Mouse (Mus musculus): ENCODE measurements at regions not wholly inside any gene's neighbourhood (a gene's known extent, or its start where the extent isn't known, plus 50 kb on each side); places are given as distances from the start of the nearest gene placed in this dataset.

DNA sequence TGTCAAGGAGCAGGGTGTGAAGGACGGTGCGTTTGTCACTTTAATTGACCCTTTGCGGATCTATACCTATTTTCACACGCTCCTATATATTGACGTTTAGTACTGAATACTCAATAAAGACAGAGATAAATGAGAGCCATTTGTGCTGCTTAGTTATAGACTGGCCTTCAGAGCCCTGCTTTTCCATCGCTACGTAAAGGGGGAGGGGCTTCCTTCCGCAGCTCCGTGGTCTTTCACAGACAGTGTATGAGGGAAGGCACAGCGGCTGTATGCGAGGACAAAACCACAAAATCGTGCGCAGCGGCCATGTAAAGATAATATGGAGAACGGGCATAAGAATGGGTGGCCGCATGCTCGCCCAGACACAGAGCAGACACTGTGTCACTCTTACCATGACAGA lies 58.4 kb upstream of the Pced1b start:
- no peak for DNase-seq (ENCODE audit: low spot score)

DNA sequence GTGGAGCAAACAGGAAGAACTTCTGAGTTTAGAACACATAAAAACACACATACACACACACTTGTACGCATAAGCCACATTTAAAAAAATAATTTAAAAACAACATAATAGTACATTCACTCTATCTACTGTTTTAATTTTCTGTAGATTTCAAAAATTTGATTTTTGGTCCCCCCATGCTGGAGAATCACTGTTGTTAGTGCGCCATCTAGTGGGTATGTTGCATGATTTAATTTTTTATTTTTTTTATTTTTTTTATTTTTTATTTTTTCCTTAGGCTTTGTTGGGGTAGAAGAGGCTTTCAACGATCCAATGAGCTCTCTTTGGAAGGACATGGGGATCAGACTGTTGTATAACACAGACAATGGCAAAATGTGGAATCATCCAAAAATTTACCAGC lies 59.1 kb upstream of the Pced1b start:
- no peak for DNase-seq (ENCODE audit: low spot score)

- DNase-seq (ENCODE audit: low spot score): peak; percentile 22
Observed at GRCm38 (mm10) chr15:97186034-97186433, 60.9 kb upstream of the Pced1b start.

- DNase-seq (ENCODE audit: low spot score): no peak
Observed at GRCm38 (mm10) chr15:97182617-97183038, 64.3 kb upstream of the Pced1b start.

GRCm38 (mm10) chr15:97180970-97181669 lies 65.8 kb upstream of the Pced1b start:
- no peak for DNase-seq (ENCODE audit: low spot score)

DNA sequence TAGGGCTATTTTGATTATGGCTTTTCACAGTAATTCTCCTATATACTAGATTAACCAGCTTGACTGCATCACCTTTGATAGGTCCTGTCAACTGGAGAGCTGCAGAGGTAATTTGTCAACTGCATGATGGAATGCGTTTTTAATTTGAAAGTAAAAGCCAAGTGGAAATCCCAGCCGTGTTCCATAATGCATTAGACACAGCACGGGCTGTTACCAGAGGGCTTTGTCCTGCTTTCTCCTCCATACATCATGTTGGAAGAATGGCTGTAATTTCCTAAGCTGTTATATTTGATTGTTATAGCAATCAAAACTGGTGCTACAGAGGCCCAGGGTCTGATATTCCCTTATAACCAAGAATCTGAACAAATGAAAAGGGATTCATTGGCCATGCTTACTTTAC lies 68.6 kb upstream of the Pced1b start:
- no peak for DNase-seq (ENCODE audit: low spot score)

DNA sequence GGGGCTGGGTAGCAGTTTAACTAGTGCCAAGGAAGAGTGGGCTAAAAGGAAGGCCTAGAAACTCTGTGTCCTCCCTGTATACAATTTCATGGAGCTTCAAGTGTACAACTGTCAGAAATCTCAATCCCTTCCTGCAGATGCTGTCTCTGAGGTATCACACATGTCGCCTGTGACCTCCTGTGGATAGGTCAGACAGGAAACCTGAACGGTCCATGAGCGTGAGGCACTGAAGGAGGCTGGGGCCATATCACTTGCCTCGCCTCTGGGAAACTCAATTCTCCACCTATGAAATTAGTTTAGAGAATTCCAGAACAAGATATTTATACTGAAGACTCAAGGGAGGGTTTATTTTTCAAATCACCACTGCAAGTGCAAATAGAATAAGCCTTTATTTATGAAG lies 69.1 kb upstream of the Pced1b start:
- no peak for DNase-seq (ENCODE audit: low spot score)

- DNase-seq (ENCODE audit: low spot score): no peak
Observed at GRCm38 (mm10) chr15:97174989-97175388, 71.9 kb upstream of the Pced1b start.

- DNase-seq (ENCODE audit: low spot score): no peak
Observed at GRCm38 (mm10) chr15:97173233-97173632, 73.7 kb upstream of the Pced1b start.

DNA sequence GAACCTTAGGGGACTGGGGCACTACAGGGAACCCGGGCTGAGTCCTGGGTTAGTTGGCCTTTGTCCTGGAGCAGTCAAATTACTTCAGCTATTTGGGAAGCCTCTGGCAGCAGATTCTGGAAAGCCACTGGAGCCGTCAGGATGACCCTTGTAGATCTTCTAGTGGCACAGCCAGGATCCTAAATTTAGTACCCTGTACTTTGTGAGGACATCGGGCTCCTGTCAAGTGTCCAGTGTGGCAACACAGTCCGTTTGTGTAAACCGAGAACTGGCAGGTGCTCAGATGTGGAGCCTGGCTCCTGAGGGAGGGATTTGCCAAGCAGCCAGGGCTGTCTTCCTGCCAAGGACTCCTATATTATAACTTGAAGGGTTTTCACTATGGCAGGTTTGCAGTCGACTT lies 76.8 kb upstream of the Pced1b start:
- no peak for DNase-seq (ENCODE audit: low spot score)

DNA sequence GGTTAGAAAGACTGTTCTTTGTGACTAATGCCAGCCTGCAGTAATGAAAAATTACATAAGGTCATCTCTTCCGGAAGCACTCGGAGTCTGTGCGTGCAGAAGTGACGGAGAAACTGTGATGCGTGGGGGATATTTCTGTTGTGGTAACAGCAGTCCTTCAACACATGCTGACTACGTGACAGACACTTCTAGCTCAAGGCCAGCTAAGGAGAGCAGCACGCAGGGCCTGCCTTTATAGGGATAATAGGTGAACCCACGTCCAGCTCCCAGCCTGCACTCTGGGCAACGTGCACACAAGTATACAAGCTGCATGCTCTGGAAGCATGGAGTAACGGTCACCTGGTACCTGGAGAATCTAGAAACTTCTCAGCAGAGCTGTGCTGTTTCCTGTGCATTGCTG lies 77.5 kb upstream of the Pced1b start:
- no peak for DNase-seq (ENCODE audit: low spot score)

GRCm38 (mm10) chr15:97167116-97167515 lies 79.8 kb upstream of the Pced1b start:
- DNase-seq (ENCODE audit: low spot score): no peak

- DNase-seq (ENCODE audit: low spot score): no peak
Observed at GRCm38 (mm10) chr15:97164616-97165015, 82.3 kb upstream of the Pced1b start.

DNA sequence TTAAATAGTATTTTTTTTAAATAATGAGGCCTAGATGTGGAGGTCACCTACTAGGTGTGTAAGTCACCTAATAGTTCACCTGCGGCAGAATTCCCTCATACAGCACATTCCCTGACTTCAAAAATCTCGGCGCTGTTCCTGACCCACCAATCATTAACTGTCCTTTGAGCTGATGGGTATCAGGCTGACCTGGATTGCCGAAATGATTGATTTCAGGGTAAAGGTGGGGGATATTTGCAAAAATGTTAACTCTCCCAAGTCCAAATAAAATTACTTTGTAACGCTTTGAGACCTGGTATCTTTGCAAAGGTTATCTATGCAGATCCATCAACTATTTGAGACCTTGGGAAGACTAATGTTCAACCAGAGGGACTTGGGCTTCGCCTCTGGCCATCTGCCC lies 82.9 kb upstream of the Pced1b start:
- DNase-seq (ENCODE audit: low spot score): no peak

DNA sequence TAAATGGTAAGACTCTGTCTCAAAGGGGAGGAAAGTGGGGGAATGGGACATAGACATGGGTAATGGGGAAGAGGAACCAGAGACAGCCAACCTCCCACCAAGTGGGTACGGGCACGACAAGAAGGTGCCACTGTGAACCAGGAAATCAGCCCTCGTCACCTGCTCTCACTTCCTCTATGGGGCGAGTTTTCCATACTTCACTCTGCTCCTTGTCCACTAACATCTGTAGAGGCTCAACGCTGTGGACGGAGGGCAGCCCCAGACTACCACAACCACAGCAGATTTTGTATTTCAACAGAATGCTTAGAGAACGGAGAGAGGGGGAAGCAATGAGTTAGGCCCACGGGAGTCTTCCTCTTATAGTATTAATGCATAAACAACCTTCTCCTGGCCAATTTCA lies 83.8 kb upstream of the Pced1b start:
- no peak for DNase-seq (ENCODE audit: low spot score)

- DNase-seq (ENCODE audit: low spot score): no peak
Observed at GRCm38 (mm10) chr15:97162305-97162704, 84.6 kb upstream of the Pced1b start.

GRCm38 (mm10) chr15:97161530-97161929 lies 85.4 kb upstream of the Pced1b start:
- DNase-seq (ENCODE audit: low spot score): no peak

DNA sequence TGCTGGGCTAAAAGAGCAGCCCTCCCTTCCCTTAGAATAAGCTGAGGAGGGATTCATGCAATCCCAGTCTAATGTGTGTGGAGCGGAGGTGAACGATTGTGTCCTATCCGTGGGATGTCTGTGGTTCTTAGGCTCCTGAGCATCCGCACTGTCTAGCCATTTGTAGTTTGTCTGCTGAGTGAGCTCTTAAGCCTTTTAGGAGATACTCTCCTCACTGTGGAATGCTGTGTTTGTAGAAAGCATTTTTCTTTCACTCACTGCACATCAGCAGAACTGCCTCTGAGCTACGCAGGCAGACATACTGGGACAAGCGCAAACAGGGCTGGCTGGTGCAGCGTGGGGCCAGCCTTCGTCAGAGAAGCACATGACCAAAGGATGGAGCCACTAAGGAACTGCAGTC lies 94.6 kb upstream of the Pced1b start:
- DNase-seq (ENCODE audit: low spot score): no peak

DNA sequence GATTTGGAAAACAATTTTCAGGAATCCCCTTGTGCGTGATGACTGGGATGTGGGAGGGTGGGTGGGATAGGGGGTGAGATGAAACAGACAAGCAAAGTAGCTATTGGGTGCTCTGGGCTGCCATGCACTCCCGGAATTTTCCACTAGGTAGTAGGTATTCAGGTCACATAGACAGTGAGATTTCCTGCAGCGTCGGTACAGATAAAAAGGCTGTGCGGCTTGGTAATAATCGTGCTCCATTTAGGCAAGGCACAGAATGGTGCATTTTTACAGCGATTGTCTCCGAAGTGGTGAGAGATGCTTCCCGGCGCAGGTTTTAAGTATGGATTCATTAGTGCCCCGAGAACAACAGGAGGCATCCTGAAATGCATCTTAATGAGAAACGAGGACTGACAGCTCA lies 95.1 kb upstream of the Pced1b start:
- no peak for DNase-seq (ENCODE audit: low spot score)

- DNase-seq (ENCODE audit: low spot score): no peak
Observed at GRCm38 (mm10) chr15:97150983-97151735, 95.4 kb upstream of the Slc38a4 start.

- no peak for DNase-seq (ENCODE audit: low spot score)
Observed at GRCm38 (mm10) chr15:97141958-97142357, 86.2 kb upstream of the Slc38a4 start.

DNA sequence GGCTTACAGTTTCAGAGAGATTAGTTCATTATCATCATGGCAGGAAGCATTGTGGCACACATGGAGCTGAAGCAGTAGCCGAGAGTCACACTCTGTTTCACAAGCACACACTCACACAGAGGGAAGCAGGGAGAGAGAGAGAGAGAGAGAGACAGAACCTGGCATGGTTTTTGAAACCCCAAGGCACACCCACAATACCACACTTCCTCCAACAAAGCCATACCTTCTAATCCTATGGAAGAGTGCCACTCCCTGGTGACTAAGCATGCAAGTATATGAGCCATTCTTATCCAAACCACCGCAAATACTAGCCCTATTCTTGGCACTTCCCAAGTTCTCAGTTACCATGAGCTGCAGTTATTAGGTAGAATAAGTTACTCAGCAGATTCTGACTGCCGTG lies 82.5 kb upstream of the Slc38a4 start:
- DNase-seq (ENCODE audit: low spot score): no peak

DNA sequence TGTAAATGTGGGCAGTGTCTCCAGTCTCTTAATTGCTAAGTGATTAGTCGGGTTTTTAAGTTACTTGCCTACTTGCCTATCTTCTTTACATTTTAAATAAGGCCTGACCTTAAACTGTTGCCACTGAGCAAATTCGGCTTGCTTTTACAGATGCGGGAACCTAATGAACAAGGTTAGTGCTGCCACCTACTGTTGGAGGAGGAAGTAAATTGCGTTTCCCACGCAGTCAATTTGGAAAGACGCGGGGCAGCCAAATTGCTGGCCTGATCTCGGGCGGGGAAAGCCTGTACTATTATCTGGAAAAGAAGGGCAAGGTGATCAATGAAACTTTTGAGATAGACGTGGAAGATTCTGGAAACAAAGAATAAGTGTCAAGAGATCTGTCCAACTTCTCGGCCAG lies 79.5 kb upstream of the Slc38a4 start:
- DNase-seq (ENCODE audit: low spot score): peak; percentile 10

GRCm38 (mm10) chr15:97127771-97128170 lies 72.0 kb upstream of the Slc38a4 start:
- no peak for DNase-seq (ENCODE audit: low spot score)

Data from ovary, postnatal 36 days (tissue).